Mouse (Mus musculus): ENCODE data around the gene Utrn. TPM values are rescaled to one million over a fixed set of nuclear protein-coding genes. Genes with fewer than 3 reads are reported as not detected.

Gene Utrn
- polyA plus RNA-seq, 1 experiment from 2014 or later, result 41.2 TPM

DNA sequence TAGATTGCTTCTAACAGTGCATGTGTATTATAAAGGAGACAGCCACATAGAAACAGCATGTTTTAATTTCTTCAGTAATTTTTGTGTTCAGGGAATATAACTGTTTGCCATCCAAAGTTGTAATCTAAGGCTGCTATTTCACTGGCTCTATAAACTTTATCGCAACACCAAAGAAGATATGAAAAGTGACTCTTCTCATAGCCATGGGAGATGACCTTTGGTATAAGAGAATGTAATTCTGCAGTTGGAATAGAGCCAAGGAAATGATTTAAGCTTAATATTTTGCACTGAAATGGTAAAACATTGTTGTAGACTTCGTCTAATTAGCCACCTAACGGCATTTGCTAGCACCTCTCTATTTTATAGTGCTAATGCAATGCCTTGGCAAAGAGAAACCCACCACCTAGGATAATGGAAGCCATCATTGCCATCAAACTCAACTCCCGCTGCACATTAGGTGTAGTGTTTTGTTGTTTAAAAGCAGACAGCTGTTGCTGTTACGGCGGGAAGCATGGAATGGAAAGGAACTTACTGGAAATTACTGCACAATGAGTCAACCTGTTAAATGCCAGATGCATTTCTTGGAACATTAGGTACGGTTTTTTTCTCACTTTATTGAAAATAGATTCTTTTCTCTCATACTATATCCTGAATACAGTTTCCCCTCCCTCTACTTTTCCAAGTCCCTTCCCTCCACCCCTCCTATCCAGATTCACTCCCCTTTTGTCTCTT, 445.0 kb downstream of the Utrn start:
- no peak for ATAC-seq (ENCODE audit: low FRiP score, low read depth)
- Histone ChIP-seq H3K4me2 (replicated peaks) (no peak overlapping the region), H3K27me3 (no peaks in the 10 kb centered on the region), H3K9ac (replicated peaks) (no peak overlapping the region), H3K9me3 (no peaks in the 10 kb centered on the region), H3K36me3 (no peaks in the 10 kb centered on the region), H3K27ac (replicated peaks) (no peak overlapping the region), H3K4me3 (no peak overlapping the region), H3K4me1 (no peaks in the 10 kb centered on the region)
- WGBS, result 91% methylated on average over 7 of the region's 7 CpGs

DNA sequence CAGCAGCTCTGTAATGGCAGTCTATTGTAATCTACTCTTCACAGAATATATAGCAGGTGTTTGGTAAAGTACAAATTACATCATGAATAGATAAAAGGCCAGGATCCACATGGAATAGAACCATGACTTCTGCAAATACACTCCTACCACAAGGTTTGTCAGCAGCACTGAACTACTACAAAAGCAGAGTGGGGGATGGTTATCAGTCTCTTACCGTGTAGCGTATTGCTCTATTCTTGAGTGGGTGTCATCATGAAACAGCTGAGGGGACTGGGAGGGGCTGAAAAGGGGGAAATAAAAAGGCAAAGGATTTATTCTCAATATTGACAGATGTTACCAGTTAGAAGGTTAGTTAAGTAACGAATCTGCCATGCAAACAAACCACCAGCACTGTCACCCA, 454.2 kb downstream of the Utrn start:
- 85% methylated on average over 3 of the region's 3 CpGs for WGBS
- H3K27ac ChIP-seq (replicated peaks), result no peak overlapping the region

DNA sequence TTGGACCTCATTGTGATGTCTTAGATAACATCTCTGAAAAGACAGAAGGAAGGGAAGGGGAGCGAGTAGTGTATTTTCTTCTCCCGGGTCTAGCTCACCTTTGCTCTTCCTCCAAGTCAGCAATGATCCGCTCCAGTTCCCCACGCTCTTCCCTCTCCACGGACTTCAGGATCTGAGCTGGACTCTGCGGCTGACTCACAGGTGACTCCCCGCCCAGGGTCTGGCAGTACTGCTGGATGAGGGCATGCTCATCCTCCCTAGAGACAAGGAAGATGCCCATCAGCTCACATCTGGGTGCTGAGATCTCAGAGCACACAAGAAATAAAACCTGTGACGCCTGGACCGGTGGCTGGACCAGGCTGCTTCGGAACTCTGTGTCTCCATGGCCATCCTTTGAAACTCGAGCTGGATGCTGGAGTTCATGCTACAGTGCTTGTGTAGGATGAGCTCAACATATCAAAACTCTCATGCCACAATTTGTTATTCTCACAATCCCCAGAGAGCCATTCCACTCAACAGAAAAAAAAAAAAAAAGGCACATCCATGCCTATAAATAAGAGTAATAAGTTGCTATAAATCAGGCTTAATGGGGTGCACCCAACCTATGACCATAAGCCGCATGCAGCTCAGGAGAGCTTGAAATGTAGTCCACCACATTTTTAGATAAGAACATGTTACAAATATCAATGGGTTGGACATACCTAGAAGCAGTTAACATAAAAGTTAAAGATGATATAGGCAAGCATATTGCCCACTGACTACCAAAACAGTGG, 462.6 kb downstream of the Utrn start:
- Histone ChIP-seq H3K4me2 (replicated peaks) (no peak overlapping the region), H3K27ac (replicated peaks) (no peak overlapping the region), H3K27me3 (no peaks in the 10 kb centered on the region), H3K9ac (replicated peaks) (no peak overlapping the region), H3K9me3 (no peaks in the 10 kb centered on the region), H3K4me3 (no peak overlapping the region), H3K36me3 (no peaks in the 10 kb centered on the region), H3K4me1 (no peaks in the 10 kb centered on the region)
- WGBS, result 90% methylated on average over 12 of the region's 12 CpGs
- no peak for ATAC-seq (ENCODE audit: low FRiP score, low read depth)

More for the DNA sequence above, 454.2 kb downstream of the Utrn start:
- Histone ChIP-seq H3K4me2 (replicated peaks) (no peak overlapping the region), H3K27me3 (no peaks in the 10 kb centered on the region), H3K36me3 (no peaks in the 10 kb centered on the region), H3K9me3 (no peaks in the 10 kb centered on the region), H3K4me1 (no peaks in the 10 kb centered on the region), H3K9ac (replicated peaks) (no peak overlapping the region), H3K4me3 (no peak overlapping the region)
- no peak for ATAC-seq (ENCODE audit: low FRiP score, low read depth)

DNA sequence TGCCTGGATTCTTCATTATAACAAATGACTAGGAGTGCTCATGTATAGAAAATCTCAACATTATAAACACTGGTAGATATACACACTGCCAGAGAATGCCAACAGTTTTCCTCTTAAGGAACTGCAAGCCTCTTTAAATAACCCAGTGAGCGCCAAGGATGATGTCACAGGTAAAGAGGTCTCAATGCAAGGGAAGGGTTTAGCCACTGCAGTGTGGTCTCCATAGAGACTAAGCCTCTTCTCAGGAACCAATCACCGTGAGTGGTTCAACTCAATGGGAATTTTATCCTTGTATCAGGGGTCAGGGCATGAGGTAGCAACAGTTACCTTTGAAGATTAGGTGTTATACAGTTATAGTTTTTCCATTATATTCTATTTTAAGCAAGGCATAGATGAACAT, 469.7 kb downstream of the Utrn start:
- no peak overlapping the region for H3K9ac ChIP-seq (replicated peaks)
- no peak overlapping the region for H3K4me3 ChIP-seq
- no peak overlapping the region for H3K27ac ChIP-seq (replicated peaks)
- ATAC-seq (ENCODE audit: low FRiP score, low read depth), result peak; percentile 80
- no peak overlapping the region for H3K4me2 ChIP-seq (replicated peaks)
- WGBS, result 11% methylated on average over 2 of the region's 2 CpGs
- H3K4me1 ChIP-seq, result no peaks in the 10 kb centered on the region
- H3K9me3 ChIP-seq, result no peaks in the 10 kb centered on the region
- no peaks in the 10 kb centered on the region for H3K27me3 ChIP-seq
- H3K36me3 ChIP-seq, result 0 out of 2 replicates have a peak, but pooled peaks cover 3% of the 10 kb centered on the region

DNA sequence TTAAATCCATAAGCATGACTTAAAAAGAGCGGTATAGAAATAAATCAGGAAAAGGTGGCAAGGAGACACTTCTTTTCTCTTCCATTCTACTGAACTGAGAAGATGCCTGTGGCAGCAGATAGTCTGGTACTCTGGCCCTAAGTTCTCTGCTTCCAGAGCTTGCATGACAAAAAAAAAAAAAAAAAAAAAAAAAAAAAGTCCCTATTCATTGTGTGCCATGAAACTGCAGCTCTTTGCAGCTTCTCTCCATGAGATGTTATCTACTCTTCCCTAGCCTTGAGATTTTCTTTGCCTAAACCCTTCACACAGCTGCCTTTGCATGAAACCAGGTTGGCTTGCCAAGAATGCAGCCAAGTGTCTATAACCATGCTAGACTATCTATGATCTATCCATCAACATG, 489.0 kb downstream of the Utrn start:
- H3K27me3 ChIP-seq, result no peaks in the 10 kb centered on the region
- 97% methylated on average over 1 of the region's 1 CpGs for WGBS
- no peak overlapping the region for H3K4me3 ChIP-seq
- no peak overlapping the region for H3K9ac ChIP-seq (replicated peaks)
- no peak overlapping the region for H3K4me2 ChIP-seq (replicated peaks)
- H3K27ac ChIP-seq (replicated peaks), result no peak overlapping the region
- ATAC-seq (ENCODE audit: low FRiP score, low read depth), result no peak
- no peaks in the 10 kb centered on the region for H3K36me3 ChIP-seq
- H3K9me3 ChIP-seq, result no peaks in the 10 kb centered on the region
- no peaks in the 10 kb centered on the region for H3K4me1 ChIP-seq

DNA sequence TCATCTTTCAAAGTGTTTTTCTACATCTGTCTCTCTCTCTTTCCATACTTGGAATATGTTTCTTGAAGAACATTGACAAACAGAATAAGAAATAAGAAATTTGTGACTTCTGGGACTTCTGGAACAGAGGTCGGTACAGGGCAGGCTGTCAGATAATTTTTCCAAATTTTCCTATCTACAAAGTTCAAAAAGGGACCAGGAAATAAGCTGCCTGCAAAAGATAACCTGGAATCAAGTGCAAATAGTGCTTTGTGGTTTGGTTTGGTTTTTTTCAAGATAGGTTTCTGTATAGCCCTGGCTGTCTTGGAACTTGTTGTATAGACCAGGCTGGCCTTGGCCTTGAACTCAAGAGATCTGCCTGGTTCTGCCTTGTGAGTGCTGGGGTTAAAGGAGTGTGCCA, 490.0 kb downstream of the Utrn start:
- no peaks in the 10 kb centered on the region for H3K4me1 ChIP-seq
- H3K9me3 ChIP-seq, result no peaks in the 10 kb centered on the region
- no peak overlapping the region for H3K4me3 ChIP-seq
- no peaks in the 10 kb centered on the region for H3K27me3 ChIP-seq
- no peaks in the 10 kb centered on the region for H3K36me3 ChIP-seq
- ATAC-seq (ENCODE audit: low FRiP score, low read depth), result no peak
- H3K27ac ChIP-seq (replicated peaks), result no peak overlapping the region
- H3K4me2 ChIP-seq (replicated peaks), result no peak overlapping the region
- H3K9ac ChIP-seq (replicated peaks), result no peak overlapping the region
- WGBS, result 90% methylated on average over 1 of the region's 1 CpGs

DNA sequence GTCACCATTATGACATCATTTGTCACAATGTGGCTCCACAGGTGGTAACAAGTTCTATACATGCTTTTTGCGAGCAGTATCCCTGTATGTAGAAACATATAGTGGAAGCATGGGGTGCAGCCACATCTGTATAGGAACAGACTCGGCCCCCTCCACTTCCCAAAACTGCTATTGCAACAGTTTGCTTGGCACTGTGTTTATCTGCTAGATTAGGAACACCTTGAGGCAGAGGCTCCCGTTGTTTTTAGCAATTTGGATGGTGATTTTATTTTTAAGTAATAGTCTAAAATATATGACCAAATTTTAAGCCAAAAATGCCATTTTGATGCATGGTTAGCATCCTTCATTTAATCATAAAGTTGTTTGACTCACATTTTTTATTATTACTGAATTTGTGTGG, 491.4 kb downstream of the Utrn start:
- Histone ChIP-seq H3K27me3 (no peaks in the 10 kb centered on the region), H3K36me3 (no peaks in the 10 kb centered on the region), H3K9ac (replicated peaks) (no peak overlapping the region), H3K4me1 (no peaks in the 10 kb centered on the region), H3K4me3 (no peak overlapping the region), H3K9me3 (no peaks in the 10 kb centered on the region), H3K27ac (replicated peaks) (no peak overlapping the region), H3K4me2 (replicated peaks) (no peak overlapping the region)
- no peak for ATAC-seq (ENCODE audit: low FRiP score, low read depth)
- WGBS, result 72% methylated on average over 3 of the region's 3 CpGs

DNA sequence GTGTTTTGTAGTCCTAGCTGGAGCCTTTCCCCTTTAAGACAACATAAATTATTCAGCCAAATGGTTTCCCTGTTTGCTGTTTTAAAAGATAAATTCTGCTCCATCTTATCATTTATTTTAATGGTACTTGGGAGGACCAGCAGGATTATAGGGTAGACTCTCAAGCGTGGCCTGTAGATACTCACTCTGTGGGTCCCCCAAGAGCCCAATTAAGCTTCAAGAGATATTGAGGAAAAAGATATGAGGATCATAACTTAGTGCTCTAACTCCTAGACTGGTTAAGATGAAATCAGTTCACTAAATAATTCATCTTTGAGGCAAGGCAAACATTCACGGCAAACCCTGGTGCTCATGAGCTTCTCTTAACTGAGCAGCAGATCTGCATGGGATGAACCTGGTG, 493.1 kb downstream of the Utrn start:
- Histone ChIP-seq H3K4me3 (no peak overlapping the region), H3K9me3 (no peaks in the 10 kb centered on the region), H3K27ac (replicated peaks) (no peak overlapping the region), H3K4me1 (no peaks in the 10 kb centered on the region), H3K9ac (replicated peaks) (no peak overlapping the region), H3K36me3 (no peaks in the 10 kb centered on the region), H3K27me3 (no peaks in the 10 kb centered on the region), H3K4me2 (replicated peaks) (no peak overlapping the region)
- 80% methylated on average over 2 of the region's 2 CpGs for WGBS
- ATAC-seq (ENCODE audit: low FRiP score, low read depth), result no peak

DNA sequence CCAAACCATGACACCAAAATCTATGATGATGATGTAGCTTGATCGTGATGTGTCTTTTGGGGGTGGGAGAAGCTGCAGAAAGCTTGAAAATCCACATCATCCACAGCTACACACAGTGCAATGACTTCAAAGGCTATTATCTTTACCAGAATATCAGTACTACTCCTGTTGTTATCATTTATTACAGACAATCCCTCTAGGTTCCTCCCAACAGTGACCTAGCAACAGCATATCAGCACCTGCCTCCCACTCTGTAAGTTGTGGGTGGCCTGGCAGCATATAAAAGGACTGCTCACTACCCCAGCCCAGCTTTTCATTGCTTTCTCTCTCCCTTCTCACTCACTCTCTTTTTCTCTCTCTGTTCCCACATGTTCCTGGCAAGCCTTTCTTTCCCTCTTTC, 494.4 kb downstream of the Utrn start:
- no peak for ATAC-seq (ENCODE audit: low FRiP score, low read depth)
- 90% methylated on average over 1 of the region's 1 CpGs for WGBS
- no peaks in the 10 kb centered on the region for H3K36me3 ChIP-seq
- no peak overlapping the region for H3K27ac ChIP-seq (replicated peaks)
- H3K9ac ChIP-seq (replicated peaks), result no peak overlapping the region
- no peaks in the 10 kb centered on the region for H3K9me3 ChIP-seq
- no peaks in the 10 kb centered on the region for H3K27me3 ChIP-seq
- no peak overlapping the region for H3K4me2 ChIP-seq (replicated peaks)
- H3K4me3 ChIP-seq, result no peak overlapping the region
- no peaks in the 10 kb centered on the region for H3K4me1 ChIP-seq

DNA sequence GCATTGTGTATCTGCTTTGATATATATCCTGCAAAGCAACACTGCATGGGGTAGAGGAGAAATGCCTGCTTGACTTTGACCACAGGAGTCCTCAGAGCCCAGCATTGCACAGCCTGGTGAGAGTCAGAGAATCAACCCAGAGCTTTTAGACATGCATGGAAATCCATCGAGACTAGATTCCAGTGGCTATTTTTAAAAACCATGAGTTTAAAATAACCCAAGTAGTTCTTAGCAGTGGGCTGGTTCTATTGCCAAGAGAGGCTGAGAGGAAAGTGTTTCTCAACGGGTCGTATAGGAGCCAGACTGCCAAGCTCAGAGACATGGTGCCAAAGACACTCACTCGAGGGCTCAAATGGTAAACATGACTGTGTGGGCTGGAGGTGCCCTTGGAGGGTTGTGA, 514.6 kb downstream of the Utrn start:
- H3K36me3 ChIP-seq, result no peaks in the 10 kb centered on the region
- WGBS, result 87% methylated on average over 4 of the region's 4 CpGs

DNA sequence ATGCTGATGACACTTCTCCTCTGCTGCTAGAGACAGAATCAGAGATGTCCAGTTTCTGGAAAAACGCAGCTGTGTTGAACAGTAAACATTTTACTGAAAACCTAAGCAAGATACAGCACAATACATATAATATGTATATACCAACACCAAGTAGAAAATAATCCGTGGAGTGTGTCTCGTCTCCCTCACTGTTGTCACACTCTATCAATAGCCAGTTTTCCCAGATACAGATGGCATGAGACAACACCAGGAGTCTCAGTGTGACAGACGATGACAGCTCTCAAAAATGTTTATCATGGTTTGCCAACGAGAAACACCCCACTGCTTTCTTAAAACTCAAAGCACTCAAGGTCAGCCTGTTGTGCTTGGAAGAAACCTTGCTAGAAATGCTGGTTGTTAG, 515.1 kb downstream of the Utrn start:
- Histone ChIP-seq H3K4me3 (no peak overlapping the region), H3K4me2 (replicated peaks) (no peak overlapping the region), H3K4me1 (no peaks in the 10 kb centered on the region), H3K9ac (replicated peaks) (no peak overlapping the region), H3K36me3 (no peaks in the 10 kb centered on the region), H3K27me3 (no peaks in the 10 kb centered on the region), H3K27ac (replicated peaks) (no peak overlapping the region), H3K9me3 (no peaks in the 10 kb centered on the region)
- no peak for ATAC-seq (ENCODE audit: low FRiP score, low read depth)
- WGBS, result 80% methylated on average over 5 of the region's 5 CpGs

More for the DNA sequence above, 514.6 kb downstream of the Utrn start:
- Histone ChIP-seq H3K27ac (replicated peaks) (no peak overlapping the region), H3K9me3 (no peaks in the 10 kb centered on the region), H3K9ac (replicated peaks) (no peak overlapping the region), H3K4me2 (replicated peaks) (no peak overlapping the region), H3K27me3 (no peaks in the 10 kb centered on the region), H3K4me1 (no peaks in the 10 kb centered on the region), H3K4me3 (no peak overlapping the region)
- ATAC-seq (ENCODE audit: low FRiP score, low read depth), result no peak

DNA sequence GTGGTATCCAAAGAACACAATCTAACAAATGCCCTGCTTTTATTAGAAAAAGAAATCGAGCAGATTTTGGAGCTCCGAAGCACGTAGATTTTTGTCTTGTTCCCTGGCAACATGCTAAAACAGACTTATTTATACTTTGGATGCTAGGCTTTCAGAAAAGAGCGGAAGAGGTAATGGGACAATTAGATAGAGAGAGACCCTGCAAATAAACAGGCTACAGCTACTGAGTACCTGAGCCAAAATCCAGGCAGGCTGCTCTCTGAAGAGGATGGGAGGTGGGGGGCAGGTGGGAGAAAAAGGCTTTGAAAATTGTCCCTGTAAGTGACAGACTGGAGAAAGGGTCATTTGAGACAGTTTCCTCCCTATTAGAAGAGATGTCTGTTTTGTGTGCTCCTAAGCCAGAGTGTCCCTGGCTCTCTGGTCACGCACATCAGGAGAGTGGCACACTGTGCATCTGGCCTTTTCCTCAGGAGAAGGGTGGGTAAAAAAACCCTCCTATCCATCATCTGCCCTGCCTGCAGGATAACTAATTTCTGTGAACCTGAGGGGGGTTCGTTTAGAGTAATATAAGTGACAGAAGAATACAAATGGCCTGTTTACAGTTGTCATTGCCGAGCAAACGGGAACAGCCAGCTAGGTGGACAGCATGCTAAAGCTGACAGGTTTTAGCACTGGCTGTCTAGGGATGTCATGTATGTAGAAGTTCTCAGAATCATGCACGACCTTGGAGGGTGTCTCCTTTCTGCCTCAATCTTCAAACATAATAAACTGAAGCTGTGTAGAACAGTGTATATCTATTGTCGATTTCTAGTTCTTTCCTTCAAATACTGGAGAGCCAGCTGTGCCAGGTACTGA, 529.2 kb downstream of the Utrn start:
- 80% methylated on average over 10 of the region's 10 CpGs for WGBS
- Histone ChIP-seq H3K27me3 (no peaks in the 10 kb centered on the region), H3K27ac (replicated peaks) (no peak overlapping the region), H3K4me2 (replicated peaks) (no peak overlapping the region), H3K4me1 (no peaks in the 10 kb centered on the region), H3K36me3 (no peaks in the 10 kb centered on the region), H3K9ac (replicated peaks) (no peak overlapping the region), H3K9me3 (no peaks in the 10 kb centered on the region), H3K4me3 (no peak overlapping the region)
- no peak for ATAC-seq (ENCODE audit: low FRiP score, low read depth)
